Mouse (Mus musculus): ENCODE results near the gene Tll1.

GRCm38 (mm10) chr8:64193421-64193820 lies 12.7 kb downstream of the Tll1 start:
- no peak for TF ChIP-seq CTCF (IDR thresholded peaks at IDR 0.05; ENCODE audit: low read depth, low read length)
- no peak for TF ChIP-seq POLR2A (IDR thresholded peaks at IDR 0.05; ENCODE audit: insufficient read depth, low read length)
- TF ChIP-seq EP300 (IDR thresholded peaks at IDR 0.05; ENCODE audit: insufficient read depth, low read depth, low read length): no peak
